Mouse (Mus musculus) olfactory bulb, adult 2 months (tissue): ENCODE data around the gene Tsga10. TPM values are rescaled to one million over a fixed set of nuclear protein-coding genes. Genes with fewer than 3 reads are reported as not detected.
"Not testable (repeated sequence)": the region's sequence is repeated elsewhere in the genome, so short reads cannot be mapped to it uniquely, and the experiment has no call there.

ENCODE experiments used
- H3K27ac ChIP-seq: fragments of 200-500 bp; 2 replicates; pipeline ENCODE4 v1.5.1; 2012; ENCODE audit warnings: low read depth, low read length; ENCODE audit not compliant: insufficient read depth
- H3K4me1 ChIP-seq: fragments of 200-500 bp; 2 replicates; pipeline ENCODE4 v1.6.1; 2012; ENCODE audit warnings: low read length; ENCODE audit not compliant: control insufficient read depth, insufficient read depth
- H3K4me3 ChIP-seq: fragments of 200-500 bp; 2 replicates; pipeline ENCODE4 v1.5.1; 2012; ENCODE audit warnings: mild to moderate bottlenecking, low read depth, low read length, moderate library complexity; ENCODE audit not compliant: insufficient read depth
- CTCF ChIP-seq: fragments of 200-500 bp; IDR thresholded peaks from 2 replicates; pipeline ENCODE4 v1.5.1; 2012; ENCODE audit warnings: low read depth, mild to moderate bottlenecking, low read length, moderate library complexity; ENCODE audit not compliant: insufficient read depth
- POLR2A ChIP-seq: fragments of 200-500 bp; IDR thresholded peaks from 2 replicates; pipeline ENCODE4 v1.6.1; 2012; ENCODE audit warnings: mild to moderate bottlenecking, low read depth, low read length, moderate library complexity; ENCODE audit not compliant: insufficient read depth
- WGBS: fragments of 180-500 bp; shearing (Covaris S2); methylation state at CpG from one replicate; pipeline ENCODE4 v1.1.7; 2018; 5-methylcytosine and 5-hydroxymethylcytosine counted together
- polyA plus RNA-seq: library from polyadenylated mRNA; stranded (reverse); fragments of >200 nt; gene quantifications from 2 replicates; pipeline ENCODE4 v1.2.4, GENCODE M21; 2012; ENCODE audit warnings: low replicate concordance; ENCODE audit not compliant: missing spikeins, insufficient read depth, insufficient read length

Gene Tsga10
- polyA plus RNA-seq, 1 experiment, result not detected

GRCm38 (mm10) chr1:37728053-37728452 lies 138.2 kb downstream of the Tsga10 start:
- Histone ChIP-seq H3K4me3 (no peak overlapping the region), H3K4me1 (peaks cover 23% of the 10 kb centered on the region), H3K27ac (peak overlapping the region; percentile 58)
- WGBS, result 46% methylated on average over 10 of the region's 10 CpGs
- no peak for TF ChIP-seq CTCF
- no peak for TF ChIP-seq POLR2A

- Histone ChIP-seq H3K4me1 (peaks cover 27% of the 10 kb centered on the region), H3K27ac (peak overlapping the region; percentile 58; the same call in 1 of the 2 replicates), H3K4me3 (no peak overlapping the region)
- WGBS, result 67% methylated on average over 8 of the region's 8 CpGs
- TF ChIP-seq POLR2A (no peak), CTCF (no peak)
These were observed 139.0 kb downstream of the Tsga10 start for GRCm38 (mm10) chr1:37727186-37727585.

DNA sequence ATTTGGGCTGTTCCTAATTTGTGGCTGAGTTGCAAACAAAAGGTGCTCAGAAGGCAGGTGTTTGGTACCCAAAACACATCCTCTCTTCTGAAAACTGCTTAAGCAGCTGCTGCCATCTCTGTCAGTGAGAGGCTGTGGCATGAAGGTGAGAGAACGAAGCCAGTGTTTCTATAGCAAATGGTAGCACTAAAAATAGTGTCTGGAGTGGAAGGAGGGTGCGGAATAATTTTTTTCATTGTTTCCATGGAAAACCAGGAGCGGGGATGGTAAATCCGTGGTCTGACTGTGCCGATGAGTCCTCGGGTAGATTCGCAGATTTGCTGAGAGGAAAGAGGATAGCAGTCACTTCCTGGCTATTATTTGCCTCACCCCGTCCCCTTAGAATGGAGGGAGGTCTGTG lies 139.8 kb downstream of the Tsga10 start:
- H3K27ac ChIP-seq, result peak overlapping the region; percentile 100

GRCm38 (mm10) chr1:37725880-37726279 lies 140.3 kb downstream of the Tsga10 start:
- TF ChIP-seq POLR2A (peak; percentile 19; the same call in 1 of the 2 replicates), CTCF (no peak)
- Histone ChIP-seq H3K4me1 (peaks cover 33% of the 10 kb centered on the region), H3K27ac (peak overlapping the region; percentile 100), H3K4me3 (peak overlapping the region; percentile 3; the same call in 1 of the 2 replicates)
- WGBS, result 21% methylated on average over 12 of the region's 12 CpGs

More for the DNA sequence above, 139.8 kb downstream of the Tsga10 start:
- Histone ChIP-seq H3K4me1 (peaks cover 31% of the 10 kb centered on the region), H3K4me3 (no peak overlapping the region)
- WGBS, result 32% methylated on average over 8 of the region's 8 CpGs
- no peak for TF ChIP-seq POLR2A
- TF ChIP-seq CTCF, result no peak

DNA sequence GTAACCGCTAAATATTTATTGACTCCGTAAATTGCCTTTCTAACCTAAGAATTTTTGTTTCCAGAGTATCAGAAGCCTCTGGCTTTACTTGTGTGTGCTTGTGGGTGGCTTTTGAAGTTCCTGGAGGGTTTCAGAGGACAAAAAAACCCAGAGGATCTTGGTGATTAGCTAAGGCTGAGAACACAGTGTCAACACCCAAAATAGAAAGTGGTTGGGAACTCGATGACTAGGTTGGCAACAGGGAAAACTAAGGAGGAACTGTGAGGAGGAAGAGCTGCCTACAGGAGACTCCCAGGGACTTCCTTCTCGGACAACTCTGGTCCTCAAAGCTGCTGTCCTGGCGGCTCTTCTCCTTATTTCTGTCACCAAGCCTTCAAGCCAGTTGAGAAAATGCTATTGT lies 145.1 kb downstream of the Tsga10 start:
- Histone ChIP-seq H3K27ac (peak overlapping the region; percentile 82), H3K4me3 (no peak overlapping the region), H3K4me1 (peaks cover 34% of the 10 kb centered on the region)
- TF ChIP-seq CTCF, result no peak
- TF ChIP-seq POLR2A, result no peak
- WGBS, result 31% methylated on average over 5 of the region's 5 CpGs

DNA sequence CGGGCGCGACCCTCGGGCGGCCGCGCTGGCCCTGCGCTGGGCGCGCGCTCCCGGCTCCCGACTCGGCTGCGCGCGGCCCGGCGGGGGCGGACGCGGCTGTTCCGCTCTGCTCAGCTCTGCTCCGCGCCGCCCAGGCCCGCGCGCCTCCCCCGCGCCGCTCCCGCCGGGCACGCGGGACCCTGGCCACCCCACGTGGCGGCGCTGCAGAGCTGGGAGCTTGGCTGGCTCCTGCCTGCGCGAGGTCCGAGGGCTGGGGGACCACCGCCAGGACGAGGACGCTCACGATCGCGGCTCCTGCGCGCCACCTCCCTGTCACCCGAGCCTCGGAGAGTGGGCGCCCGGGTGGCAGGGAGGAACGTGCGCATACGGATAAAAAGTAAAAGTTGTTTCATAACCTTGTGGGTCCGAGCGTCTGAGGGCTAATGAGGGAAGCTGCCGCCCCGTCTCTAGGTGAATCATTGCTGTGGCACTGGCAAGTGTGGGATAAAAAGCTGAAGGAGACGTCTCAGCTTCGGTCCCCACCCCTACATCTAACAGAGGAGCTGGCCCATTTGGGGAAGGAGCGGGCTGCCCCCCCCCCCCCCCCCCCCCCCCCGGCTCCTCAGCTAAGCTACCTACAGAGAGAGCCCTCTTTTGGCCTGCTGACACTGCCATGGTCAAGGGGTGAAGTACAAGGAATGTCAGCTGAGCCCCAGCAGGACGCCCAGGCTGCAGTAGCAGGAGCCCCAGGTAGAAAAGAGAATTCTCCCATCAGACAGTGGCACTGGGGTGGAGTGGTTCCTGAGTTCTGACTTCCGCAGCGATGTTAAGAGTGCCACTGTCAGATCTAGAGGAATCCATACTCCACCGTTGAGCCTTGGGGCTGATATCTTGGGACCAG lies 146.2 kb downstream of the Tsga10 start, which contains the start of gene 2010300C02Rik:
Gene 2010300C02Rik (minus strand): TSS at position 325 of the 880 bp plus-strand sequence.
- Histone ChIP-seq H3K4me1 (peaks cover 38% of the 10 kb centered on the region), H3K27ac (peak within 1 kb of the TSS; percentile 95), H3K4me3 (peak within 1 kb of the TSS; percentile 99)
- 8% methylated on average over 63 of the region's 69 CpGs for WGBS
- no peak for TF ChIP-seq POLR2A
- TF ChIP-seq CTCF, result peak; percentile 67

DNA sequence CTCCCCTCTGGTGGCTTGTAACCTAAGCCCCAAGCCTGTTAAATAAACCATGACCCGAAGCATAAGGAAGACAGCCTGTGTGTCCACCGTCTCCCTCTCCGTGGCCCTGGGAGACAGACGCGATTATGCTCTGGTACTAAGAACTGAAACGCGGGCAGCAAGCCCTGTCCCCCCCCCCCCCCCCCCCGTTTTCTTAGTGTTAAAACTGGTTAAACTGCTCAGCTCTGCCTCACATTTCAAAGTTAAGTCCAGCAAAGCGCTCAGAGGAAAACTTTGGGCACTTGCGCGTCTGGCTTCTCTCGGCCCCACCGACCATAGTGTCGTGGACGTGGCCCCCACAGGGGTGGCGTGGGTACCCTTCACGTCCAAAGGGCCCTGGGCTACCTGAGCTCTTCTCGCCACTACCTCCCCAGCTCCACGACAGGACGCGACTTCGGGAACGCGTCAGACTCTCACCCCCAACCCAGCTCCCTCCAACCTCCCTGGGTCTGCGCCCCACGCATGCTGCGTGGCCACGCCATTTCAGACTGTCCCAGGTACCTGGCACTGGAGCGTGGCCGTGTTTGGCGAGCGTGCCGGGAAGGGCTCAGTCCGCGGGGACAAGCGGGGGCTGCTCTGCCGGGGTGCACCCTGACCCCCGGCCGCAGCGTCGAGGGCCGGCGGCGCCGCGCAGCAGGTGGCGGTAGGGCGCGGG lies 147.1 kb downstream of the Tsga10 start:
- no peak for TF ChIP-seq POLR2A
- no peak for TF ChIP-seq CTCF
- 2% methylated on average over 49 of the region's 49 CpGs for WGBS

DNA sequence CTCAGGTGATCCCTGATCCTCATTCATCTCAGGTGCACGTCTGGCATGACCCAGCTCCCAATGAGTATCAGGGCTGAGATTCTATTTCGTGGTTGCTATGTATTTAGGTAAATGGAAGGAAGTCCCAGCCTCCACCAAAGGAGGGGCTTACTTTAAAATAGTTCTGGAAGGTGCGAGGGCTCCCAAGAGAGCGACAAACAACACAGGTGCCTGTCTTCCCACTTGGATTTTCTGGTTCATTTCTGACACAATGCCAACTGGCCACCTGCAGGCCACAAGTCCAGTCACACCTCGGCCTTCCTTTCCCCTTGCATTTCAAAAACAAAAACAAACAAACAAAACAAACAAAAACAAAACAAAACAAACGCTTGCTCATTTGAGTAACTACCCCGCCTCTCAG lies 147.7 kb downstream of the Tsga10 start:
- Histone ChIP-seq H3K27ac (peak overlapping the region; percentile 71), H3K4me3 (peak overlapping the region; percentile 99), H3K4me1 (peaks cover 36% of the 10 kb centered on the region)
- 27% methylated on average over 7 of the region's 7 CpGs for WGBS
- no peak for TF ChIP-seq CTCF
- no peak for TF ChIP-seq POLR2A

More for the DNA sequence above, 147.1 kb downstream of the Tsga10 start:
- Histone ChIP-seq H3K4me3 (peak overlapping the region; percentile 99), H3K4me1 (peaks cover 37% of the 10 kb centered on the region), H3K27ac (peak overlapping the region; percentile 95)

GRCm38 (mm10) chr1:37717415-37718195 lies 148.6 kb downstream of the Tsga10 start:
- WGBS, result 48% methylated on average over 14 of the region's 14 CpGs
- Histone ChIP-seq H3K27ac (peak overlapping the region; percentile 33; the same call in 1 of the 2 replicates), H3K4me3 (peak overlapping the region; percentile 40), H3K4me1 (peaks cover 35% of the 10 kb centered on the region)
- no peak for TF ChIP-seq CTCF
- TF ChIP-seq POLR2A, result no peak

DNA sequence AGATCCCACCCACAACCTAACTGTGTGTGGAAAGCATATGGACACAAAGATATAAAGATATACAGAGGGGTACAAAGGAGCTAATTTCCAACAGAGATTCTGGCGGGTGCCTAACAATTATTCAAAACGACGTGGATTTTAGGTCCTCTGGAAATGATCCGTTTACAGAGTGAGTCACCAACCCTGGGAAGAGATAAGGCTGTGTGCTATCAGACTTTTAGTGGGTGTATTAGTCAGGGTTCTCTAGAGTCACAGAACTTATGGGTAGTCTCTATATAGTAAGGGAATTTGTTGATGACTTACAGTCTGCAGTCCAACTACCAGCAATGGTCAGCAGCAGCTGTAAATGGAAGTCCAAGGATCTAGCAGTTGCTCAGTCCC lies 153.9 kb downstream of the Tsga10 start:
- H3K4me3 ChIP-seq, result not testable (repeated sequence)
- Histone ChIP-seq H3K27ac (peak overlapping the region; percentile 31; the same call in 1 of the 2 replicates), H3K4me1 (peaks cover 48% of the 10 kb centered on the region)
- WGBS, result 39% methylated on average over 4 of the region's 4 CpGs
